13 mouse cellular contexts compared by ENCODE assay signal in the genomic region with DNA sequence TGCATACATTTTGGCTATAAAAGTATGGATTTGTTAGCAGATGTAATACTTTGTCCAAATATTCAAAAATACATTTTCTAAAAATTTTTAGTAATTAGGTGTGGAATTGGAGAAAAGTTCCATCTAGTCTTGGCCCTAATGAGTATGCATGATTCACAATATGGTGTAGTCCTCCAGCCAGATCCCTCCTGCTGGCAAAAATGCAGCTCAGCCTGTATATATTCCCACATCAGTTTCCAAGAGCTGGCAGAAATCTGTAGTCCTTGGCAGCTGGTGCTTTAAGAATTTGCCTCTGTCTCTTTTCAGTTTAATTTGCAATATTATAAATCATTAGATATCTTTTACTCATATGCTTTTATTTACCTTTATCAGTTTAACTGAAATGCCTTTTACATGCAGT.
"Had no signal": no experiment of that assay in that cellular context is flagged by ENCODE, and none has a peak within 500 bp of the region (broad histone marks: within the 10 kb centered on the region; RNA-seq: fewer than 3 reads in every experiment).

No protein-coding gene starts in this region.

- H3K27ac ChIP-seq: left cerebral cortex, adult 2 months; limb, embryonic 12.5 days; liver, embryonic 13.5 days; midbrain, embryonic 12.5 days; neural tube, embryonic 15.5 days; stomach, embryonic 15.5 days had no signal

- DNase-seq: kidney, adult 8-10 months; kidney, postnatal 25 days; liver; liver, embryonic 13.5 days; liver, postnatal 0 days; right cerebral cortex, postnatal 14 days; thymus, postnatal 36 days had no signal

- ATAC-seq: liver, postnatal 0 days had no signal

- H3K4me3 ChIP-seq: left cerebral cortex, adult 2 months; limb, embryonic 12.5 days; liver, embryonic 13.5 days; midbrain, embryonic 12.5 days; myocyte; neural tube, embryonic 15.5 days; stomach, embryonic 15.5 days had no signal

- H3K4me2 ChIP-seq: limb, embryonic 12.5 days; liver, embryonic 13.5 days; midbrain, embryonic 12.5 days; neural tube, embryonic 15.5 days; stomach, embryonic 15.5 days had no signal

- H3K27me3 ChIP-seq: limb, embryonic 12.5 days; liver, embryonic 13.5 days; midbrain, embryonic 12.5 days; neural tube, embryonic 15.5 days; stomach, embryonic 15.5 days had no signal

- H3K4me1 ChIP-seq: limb, embryonic 12.5 days; liver, embryonic 13.5 days; midbrain, embryonic 12.5 days; neural tube, embryonic 15.5 days; stomach, embryonic 15.5 days had no signal

- H3K36me3 ChIP-seq: limb, embryonic 12.5 days; liver, embryonic 13.5 days; midbrain, embryonic 12.5 days; neural tube, embryonic 15.5 days; stomach, embryonic 15.5 days had no signal

- H3K9ac ChIP-seq: limb, embryonic 12.5 days; liver, embryonic 13.5 days; liver, postnatal 0 days; midbrain, embryonic 12.5 days; neural tube, embryonic 15.5 days; stomach, embryonic 15.5 days had no signal

- H3K9me3 ChIP-seq: limb, embryonic 12.5 days; midbrain, embryonic 12.5 days; neural tube, embryonic 15.5 days; stomach, embryonic 15.5 days had no signal
